Mouse (Mus musculus): ENCODE data around the gene Neurod4. TPM values are rescaled to one million over a fixed set of nuclear protein-coding genes. Genes with fewer than 3 reads are reported as not detected.

Gene Neurod4
- total and polyA plus RNA-seq, 3 experiments = 0.13 to 0.24 (median 0.17) TPM

DNA sequence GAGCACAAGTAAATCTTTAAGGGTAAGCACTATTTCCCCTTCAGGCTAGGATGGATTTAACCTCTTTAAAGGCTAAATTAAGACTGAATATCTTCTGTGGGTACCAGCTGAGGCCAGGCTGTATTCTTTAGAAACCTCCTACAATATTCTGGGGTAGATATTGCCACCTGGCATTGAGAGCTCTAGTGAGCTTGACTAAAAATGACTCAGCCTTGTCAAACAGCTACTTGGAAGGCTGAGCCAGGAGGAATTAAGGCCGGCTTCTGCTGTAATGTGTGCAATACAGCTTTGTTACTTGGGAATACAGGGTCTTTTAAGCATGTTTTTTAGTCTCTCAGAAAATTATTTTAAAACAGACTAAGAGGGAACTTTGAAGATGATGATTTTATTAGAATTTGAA lies 7.2 kb upstream of the Neurod4 start:
- no peak overlapping the region for H3K27ac ChIP-seq (ENCODE audit: insufficient read depth, low read depth)
- TF ChIP-seq MEF2A (IDR thresholded peaks at IDR 0.05; ENCODE audit: borderline replicate concordance, low read depth, low read length) (no peak), CTCF (conservative IDR thresholded peaks at IDR 0.05 in 1 of 2, IDR thresholded peaks at IDR 0.05 in 1 of 2; ENCODE audit: low read depth in 2 of 2, low read length in 2 of 2) (no peak), UBTF (IDR thresholded peaks at IDR 0.05; ENCODE audit: low read depth, low read length) (no peak), HCFC1 (IDR thresholded peaks at IDR 0.05; ENCODE audit: low read depth, low read length) (no peak), USF1 (IDR thresholded peaks at IDR 0.05; ENCODE audit: low read depth, low read length) (no peak), SMC3 (IDR thresholded peaks at IDR 0.05; ENCODE audit: low read depth, low read length) (no peak), PAX5 (IDR thresholded peaks at IDR 0.05; ENCODE audit: low read length) (no peak), ETS1 (conservative IDR thresholded peaks at IDR 0.05; ENCODE audit: low read depth, low read length) (no peak), EP300 (IDR thresholded peaks at IDR 0.05; ENCODE audit: low read length) (no peak), NELFE (IDR thresholded peaks at IDR 0.05; ENCODE audit: low read depth, low read length) (no peak), MAX (IDR thresholded peaks at IDR 0.05; ENCODE audit: low read length) (no peak), ELF1 (IDR thresholded peaks at IDR 0.05; ENCODE audit: low read depth, low read length) (no peak), JUND (conservative IDR thresholded peaks at IDR 0.05; ENCODE audit: low read depth, low read length) (no peak), IRF4 (IDR thresholded peaks at IDR 0.05; ENCODE audit: low read depth, low read length) (no peak), NRF1 (IDR thresholded peaks at IDR 0.05; ENCODE audit: low read depth, low read length) (no peak), ZC3H11A (IDR thresholded peaks at IDR 0.05; ENCODE audit: low read depth, low read length) (no peak), CHD1 (IDR thresholded peaks at IDR 0.05; ENCODE audit: low read depth, low read length) (no peak), CHD2 (IDR thresholded peaks at IDR 0.05; ENCODE audit: low read length) (no peak), ZNF384 (IDR thresholded peaks at IDR 0.05; ENCODE audit: low read depth, low read length) (no peak), TBP (conservative IDR thresholded peaks at IDR 0.05; ENCODE audit: low read depth, low read length) (no peak)
- no peaks in the 10 kb centered on the region for H3K27me3 ChIP-seq (replicated peaks)
- in situ Hi-C loops (cut with MboI; ENCODE audit: low pct_ligation_motif_present, low pct_unique_long_range_greater_than_20kb, low sequenced_read_pairs) (no loop called here), dilution Hi-C loops (cut with MboI; ENCODE audit: extremely low pct_ligation_motif_present, extremely low pct_unique_long_range_greater_than_20kb, low sequenced_read_pairs) (no loop called here)
- no peak for DNase-seq (ENCODE audit: extremely low read depth)
- peaks cover 0 to 7% of the 10 kb centered on the region in 2 experiments; a peak in 2 of 4 replicates for H3K4me1 ChIP-seq (ENCODE audit: control insufficient read depth in 1 of 2, insufficient read depth in 2 of 2)
- H3K36me3 ChIP-seq (replicated peaks in 1 of 2; ENCODE audit: control insufficient read depth in 1 of 2, insufficient read depth in 1 of 2, low read length in 1 of 2) = no peaks in the 10 kb centered on the region
- no peaks in the 10 kb centered on the region for H3K79me2 ChIP-seq (replicated peaks; ENCODE audit: control insufficient read depth, extremely low read depth, insufficient read depth, poor library complexity, severe bottlenecking)
- H3K9me3 ChIP-seq (replicated peaks; ENCODE audit: low read length) = no peaks in the 10 kb centered on the region
- H3K4me2 ChIP-seq (ENCODE audit: insufficient read depth, low read depth, poor library complexity, severe bottlenecking) = no peak overlapping the region
- no peak overlapping the region for H3K4me3 ChIP-seq (replicated peaks in 1 of 3; ENCODE audit: low read depth in 2 of 3, low read length in 2 of 3, poor library complexity in 1 of 3)
- H3K9ac ChIP-seq (ENCODE audit: insufficient read depth, low read depth) = no peak overlapping the region

DNA sequence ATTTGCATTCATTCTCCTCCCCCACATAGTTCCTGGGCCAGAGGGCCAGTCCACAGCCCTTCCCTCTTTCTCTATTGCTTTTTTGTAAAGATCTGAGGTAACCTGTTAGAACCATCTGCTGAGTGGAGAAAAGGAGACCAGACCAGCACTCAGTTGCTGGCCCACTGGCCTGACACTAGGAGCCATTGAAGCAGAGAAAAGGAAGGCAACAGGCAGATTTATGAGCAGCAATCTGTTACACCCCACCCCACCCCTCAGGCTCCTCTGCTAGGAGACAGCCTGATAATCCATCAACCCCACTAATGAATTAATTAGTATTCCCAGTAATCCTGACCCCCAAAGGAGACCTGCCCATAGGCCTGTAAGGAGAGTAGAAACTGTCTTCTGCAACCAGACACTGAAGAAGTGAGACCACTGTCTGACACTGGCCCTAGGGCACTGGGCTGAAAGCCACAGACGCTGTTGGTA lies 2.0 kb upstream of the Neurod4 start:
- Histone ChIP-seq H3K4me2 (ENCODE audit: insufficient read depth, low read depth, poor library complexity, severe bottlenecking) (no peak overlapping the region), H3K4me3 (replicated peaks in 1 of 3; ENCODE audit: low read depth in 2 of 3, low read length in 2 of 3, poor library complexity in 1 of 3) (no peak overlapping the region), H3K27ac (ENCODE audit: insufficient read depth, low read depth) (no peak overlapping the region), H3K9ac (ENCODE audit: insufficient read depth, low read depth) (no peak overlapping the region), H3K9me3 (replicated peaks; ENCODE audit: low read length) (no peaks in the 10 kb centered on the region), H3K36me3 (replicated peaks in 1 of 2; ENCODE audit: control insufficient read depth in 1 of 2, insufficient read depth in 1 of 2, low read length in 1 of 2) (no peaks in the 10 kb centered on the region), H3K79me2 (replicated peaks; ENCODE audit: control insufficient read depth, extremely low read depth, insufficient read depth, poor library complexity, severe bottlenecking) (no peaks in the 10 kb centered on the region), H3K4me1 (ENCODE audit: control insufficient read depth in 1 of 2, insufficient read depth in 2 of 2) (peaks cover 0 to 19% of the 10 kb centered on the region in 2 experiments; a peak in 2 of 4 replicates), H3K27me3 (replicated peaks) (no peaks in the 10 kb centered on the region)
- dilution Hi-C loops (cut with MboI; ENCODE audit: extremely low pct_ligation_motif_present, extremely low pct_unique_long_range_greater_than_20kb, low sequenced_read_pairs) = no loop called here
- in situ Hi-C loops (cut with MboI; ENCODE audit: low pct_ligation_motif_present, low pct_unique_long_range_greater_than_20kb, low sequenced_read_pairs) = no loop called here
- no peak for DNase-seq (ENCODE audit: extremely low read depth)
- TF ChIP-seq ZNF384 (IDR thresholded peaks at IDR 0.05; ENCODE audit: low read depth, low read length) (no peak), USF2 (conservative IDR thresholded peaks at IDR 0.05; ENCODE audit: low read depth, low read length) (no peak), ELF1 (IDR thresholded peaks at IDR 0.05; ENCODE audit: low read depth, low read length) (no peak), JUN (IDR thresholded peaks at IDR 0.05; ENCODE audit: insufficient read depth, low read depth, low read length) (no peak), ZC3H11A (IDR thresholded peaks at IDR 0.05; ENCODE audit: low read depth, low read length) (no peak), JUND (conservative IDR thresholded peaks at IDR 0.05; ENCODE audit: low read depth, low read length) (no peak), ZMIZ1 (IDR thresholded peaks at IDR 0.05; ENCODE audit: low read depth, low read length) (no peak), BHLHE40 (IDR thresholded peaks at IDR 0.05; ENCODE audit: low read depth, low read length) (no peak), ZKSCAN1 (IDR thresholded peaks at IDR 0.05; ENCODE audit: borderline replicate concordance, low read depth, low read length) (no peak), ETS1 (conservative IDR thresholded peaks at IDR 0.05; ENCODE audit: low read depth, low read length) (no peak), CHD2 (IDR thresholded peaks at IDR 0.05; ENCODE audit: low read length) (no peak), TBP (conservative IDR thresholded peaks at IDR 0.05; ENCODE audit: low read depth, low read length) (no peak), MYC (IDR thresholded peaks at IDR 0.05; ENCODE audit: low read depth, low read length) (no peak), TCF12 (IDR thresholded peaks at IDR 0.05; ENCODE audit: low read depth, low read length) (no peak), IRF4 (IDR thresholded peaks at IDR 0.05; ENCODE audit: low read depth, low read length) (no peak), SMC3 (IDR thresholded peaks at IDR 0.05; ENCODE audit: low read depth, low read length) (no peak), RAD21 (IDR thresholded peaks at IDR 0.05; ENCODE audit: low read depth, low read length) (no peak)

Data from CH12.LX (cell line).